Mouse (Mus musculus): ENCODE results near the gene Cox14.
A peak's percentile ranks its signal among the peaks of the same experiment; 100 is the strongest.
"Not testable (repeated sequence)": the region's sequence is repeated elsewhere in the genome, so short reads cannot be mapped to it uniquely, and the experiment has no call there.

The Cox14 gene

DNA sequence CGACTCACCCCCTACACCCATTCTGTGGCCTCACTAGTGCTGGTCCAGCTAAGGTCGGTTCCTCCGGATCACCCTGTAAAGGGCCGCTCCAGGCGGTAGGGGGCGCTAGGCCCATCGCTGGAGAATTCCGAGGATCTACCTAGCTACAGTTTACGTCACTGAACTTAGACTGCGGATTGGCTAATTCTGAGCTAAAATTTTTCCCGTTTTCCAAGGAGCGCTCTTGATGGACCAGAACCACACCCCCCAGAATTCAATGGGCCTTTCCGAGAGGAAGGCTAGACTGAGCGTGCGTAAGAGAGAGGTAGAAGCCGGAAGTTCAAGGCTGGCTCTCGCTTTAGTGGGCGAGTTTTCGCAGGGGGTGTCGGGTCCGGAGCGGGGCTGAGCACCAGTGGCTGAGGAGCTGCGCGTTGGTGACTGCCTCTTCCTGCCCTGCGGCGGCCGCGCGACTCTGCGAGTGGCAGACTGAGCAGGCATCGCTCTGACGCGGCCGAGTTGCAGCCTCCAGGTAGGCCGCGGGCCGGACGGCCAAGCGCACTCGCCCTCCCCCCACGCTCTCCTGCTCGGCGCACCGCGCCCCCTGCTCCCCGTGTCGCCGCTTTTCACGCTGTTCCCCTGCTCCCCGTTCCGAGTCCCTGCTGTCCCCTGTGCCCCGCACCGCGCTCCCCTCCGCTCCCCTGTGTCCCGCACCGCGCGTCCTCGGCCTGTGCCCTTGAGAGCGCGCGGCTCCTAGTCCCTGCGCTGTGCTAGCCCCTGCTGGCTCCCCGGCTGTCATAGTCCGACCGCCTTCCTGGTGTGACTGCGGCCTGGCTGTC is at the start of gene Cox14:
Gene Cox14, plus strand, starts transcription at position 278 of the 815 bp plus-strand sequence.
- DNase-seq (ENCODE audit: inconsistent age in 2 of 2, low spot score in 1 of 2) = peak; percentile 96 to 99

DNA sequence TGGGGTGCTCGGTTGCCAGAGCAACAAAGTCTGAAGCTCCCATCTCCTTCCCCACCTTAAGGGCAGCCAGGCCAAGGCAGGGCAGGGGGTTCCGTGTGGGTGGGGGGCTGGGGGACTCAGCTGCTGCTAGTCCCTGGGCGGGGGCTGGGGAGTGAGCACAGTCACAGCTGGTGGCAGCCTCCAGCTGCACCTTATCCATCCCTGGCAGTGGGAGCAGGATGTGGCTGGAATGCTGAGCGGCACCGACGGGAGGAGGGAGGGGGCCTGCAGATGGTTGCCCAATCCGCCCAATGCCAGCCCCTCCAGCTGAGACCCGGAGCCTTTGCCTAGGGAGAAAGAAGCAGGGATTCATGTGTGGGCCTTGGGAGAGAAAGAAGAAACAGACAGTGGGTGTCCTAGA is 48.3 kb upstream of the Cox14 start:
- DNase-seq (ENCODE audit: inconsistent age in 2 of 2, low spot score in 1 of 2) = no peak

DNA sequence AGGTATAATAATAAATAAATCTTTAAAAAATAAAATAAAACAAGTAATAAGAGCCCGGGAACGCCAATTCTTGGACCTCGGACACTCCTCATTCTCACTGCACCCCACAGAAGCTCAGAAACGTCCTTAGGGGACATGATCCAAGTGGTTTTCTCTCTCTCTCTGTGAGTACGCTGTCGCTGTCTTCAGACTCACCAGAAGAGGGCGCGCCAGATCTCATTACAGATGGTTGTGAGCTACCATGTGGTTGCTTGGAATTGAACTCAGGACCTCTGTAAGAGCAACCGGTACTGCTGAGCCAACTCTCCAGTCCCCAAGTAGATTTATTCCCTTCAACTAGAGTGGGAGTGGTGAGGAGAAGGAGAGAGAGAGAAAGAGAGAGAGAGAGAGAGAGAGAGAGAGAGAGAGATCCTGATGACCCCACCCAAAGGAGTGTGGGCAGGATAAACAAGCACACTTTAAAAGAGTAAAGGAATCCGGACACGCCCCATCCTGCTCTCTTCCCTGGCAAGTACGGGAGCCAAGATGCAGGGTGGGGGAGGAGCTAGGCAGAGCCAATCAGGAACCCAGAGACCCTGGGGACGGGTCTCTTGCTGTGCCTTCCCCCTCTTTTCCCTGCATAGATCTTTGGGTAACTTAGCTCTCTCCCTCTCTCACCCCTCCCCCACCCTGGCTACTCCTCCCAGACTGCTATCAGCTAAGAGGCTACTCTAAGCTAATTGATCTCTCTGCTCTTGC is 47.2 kb upstream of the Cox14 start:
- DNase-seq (ENCODE audit: inconsistent age in 2 of 2, low spot score in 1 of 2) = peak in 1 of 2 experiments; percentile 73

DNA sequence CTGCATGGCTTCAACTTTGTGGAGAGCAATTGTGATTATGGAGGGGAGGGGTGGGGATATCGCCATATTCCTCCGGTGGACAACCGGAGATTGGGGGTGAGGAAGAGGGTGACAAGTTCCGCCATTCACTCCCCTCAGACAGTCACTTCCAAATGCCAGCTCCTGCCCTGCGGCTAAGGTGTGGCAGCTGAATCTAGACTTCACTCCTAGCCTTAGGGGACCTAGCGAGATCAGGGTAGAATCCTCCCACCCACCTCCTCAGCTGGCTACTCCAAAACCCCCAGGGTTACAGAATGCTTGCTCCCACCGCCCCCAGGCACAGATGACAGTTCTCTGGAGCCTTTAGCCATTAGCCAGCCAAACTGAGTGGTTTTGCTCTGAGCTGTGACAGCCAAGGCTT is 46.4 kb upstream of the Cox14 start:
- no peak for DNase-seq (ENCODE audit: inconsistent age in 2 of 2, low spot score in 1 of 2)

DNA sequence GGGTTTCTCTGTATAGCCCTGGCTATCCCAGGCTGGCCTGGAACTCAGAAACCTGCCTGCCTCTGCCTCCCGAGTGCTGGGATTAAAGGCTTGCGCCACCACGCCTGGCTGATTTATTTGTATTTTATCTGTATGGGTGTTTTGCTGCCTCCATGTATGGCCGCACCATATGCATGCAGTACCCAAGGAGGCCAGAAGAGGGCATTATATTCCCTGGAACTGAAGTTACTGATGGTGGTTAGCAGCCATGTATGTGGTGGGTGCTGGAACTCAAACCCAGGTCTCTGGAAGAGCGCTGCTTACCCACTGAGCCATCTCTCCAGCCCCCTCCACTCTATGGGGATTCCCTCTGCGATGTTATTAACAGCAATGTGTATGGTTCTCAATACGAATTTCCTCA is 42.5 kb upstream of the Cox14 start:
- DNase-seq (ENCODE audit: inconsistent age in 2 of 2, low spot score in 1 of 2) = peak in 1 of 2 experiments; percentile 54

DNA sequence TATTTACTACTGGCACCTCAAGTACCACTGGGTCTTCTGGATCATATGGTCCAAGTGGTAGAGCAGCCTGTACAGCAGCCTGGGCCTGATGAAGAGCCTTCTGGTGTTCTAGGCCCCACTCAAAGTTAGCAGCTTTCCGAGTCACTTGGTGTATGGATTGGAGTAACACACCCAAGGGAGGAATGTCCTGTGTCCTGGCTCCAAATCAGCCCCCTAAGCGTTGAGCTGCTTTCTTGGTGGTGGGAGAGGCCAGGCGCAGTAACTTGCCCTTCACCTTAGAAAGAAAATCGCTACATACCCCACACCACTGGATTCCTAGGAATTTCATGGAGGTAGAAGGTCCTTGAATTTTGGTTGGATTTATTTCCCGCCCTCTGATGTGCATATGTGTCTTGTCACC is 41.3 kb upstream of the Cox14 start:
- no peak for DNase-seq (ENCODE audit: inconsistent age in 2 of 2, low spot score in 1 of 2)

DNA sequence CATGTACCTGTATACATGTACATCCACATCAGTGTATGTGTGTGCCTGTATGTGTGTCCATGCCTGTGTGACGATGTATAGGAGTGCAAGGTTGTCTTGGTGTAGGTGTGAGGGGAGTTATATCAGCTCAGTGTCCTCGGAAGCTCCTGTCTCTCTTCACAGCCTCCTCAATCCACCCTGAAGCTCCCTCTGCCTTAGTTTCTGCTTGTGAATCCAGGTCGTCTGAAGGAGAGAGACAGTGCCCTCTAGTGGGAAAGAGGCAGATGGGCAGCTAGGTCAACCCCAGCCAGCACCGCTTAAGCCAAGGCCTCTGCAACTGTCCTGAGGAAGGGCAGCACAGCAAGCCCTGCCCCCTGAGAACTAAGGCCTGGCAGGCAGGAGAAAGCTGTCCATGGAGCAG is 36.7 kb upstream of the Cox14 start:
- peak; percentile 59 to 88 for DNase-seq (ENCODE audit: inconsistent age in 2 of 2, low spot score in 1 of 2)

DNA sequence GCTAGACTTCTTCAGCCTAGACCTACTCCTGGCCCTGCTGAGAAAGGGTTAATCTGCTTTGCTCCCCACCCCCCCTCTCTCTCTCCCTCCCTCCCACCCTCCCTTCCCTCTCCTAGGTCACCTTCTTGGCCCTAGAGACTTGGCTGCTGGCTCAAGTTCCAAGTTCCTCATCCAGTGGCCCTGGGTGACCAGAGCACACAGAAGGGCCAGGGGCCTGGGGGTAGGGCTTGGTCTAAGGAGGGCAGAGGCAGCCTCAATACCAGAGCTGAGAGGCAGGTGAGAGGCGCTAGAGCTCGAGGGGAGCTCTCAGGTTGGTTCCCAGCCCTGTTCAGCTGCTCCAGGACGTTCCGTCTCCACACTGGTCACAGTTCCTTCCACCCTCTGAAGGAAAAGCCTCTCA is 34.5 kb upstream of the Cox14 start:
- no peak for DNase-seq (ENCODE audit: inconsistent age in 2 of 2, low spot score in 1 of 2)

DNA sequence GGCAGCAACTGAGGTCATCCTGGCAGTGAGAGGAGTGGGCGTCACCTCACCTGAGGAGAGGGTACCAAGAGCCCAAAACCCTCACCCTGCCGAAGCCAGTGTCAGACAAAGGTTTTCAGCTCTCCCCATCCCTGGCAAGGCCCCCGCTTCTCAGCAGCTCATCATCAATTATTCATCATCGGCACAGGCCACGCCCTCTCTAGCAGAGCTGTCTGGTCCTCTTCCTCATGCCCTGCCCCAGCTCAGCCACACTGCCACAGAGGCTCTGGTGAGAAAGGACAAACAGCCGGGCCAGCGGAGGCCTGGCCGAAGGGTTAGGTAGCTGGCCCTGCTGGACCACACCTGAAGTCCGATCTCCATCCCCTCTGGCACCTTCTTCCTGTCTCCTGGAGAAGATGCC is 33.4 kb upstream of the Cox14 start:
- DNase-seq (ENCODE audit: inconsistent age in 2 of 2, low spot score in 1 of 2) = no peak

DNA sequence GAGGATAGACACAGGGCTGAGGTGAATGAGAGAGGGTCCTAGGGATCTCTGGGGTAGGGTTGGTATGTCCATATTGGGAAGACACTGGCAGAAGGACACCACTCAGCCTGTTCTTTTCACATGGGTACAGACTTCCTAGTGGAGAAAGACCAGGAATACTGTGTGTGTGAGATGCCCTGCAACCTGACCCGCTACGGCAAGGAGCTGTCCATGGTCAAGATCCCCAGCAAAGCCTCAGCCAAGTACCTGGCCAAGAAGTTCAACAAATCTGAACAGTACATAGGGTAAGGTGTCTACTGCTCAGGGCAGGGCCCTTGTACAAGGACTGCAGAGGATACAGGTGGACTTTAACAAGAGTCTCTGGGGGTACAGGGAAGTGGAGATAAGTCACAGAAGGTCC is 28.1 kb upstream of the Cox14 start:
- no peak for DNase-seq (ENCODE audit: inconsistent age in 2 of 2, low spot score in 1 of 2)

DNA sequence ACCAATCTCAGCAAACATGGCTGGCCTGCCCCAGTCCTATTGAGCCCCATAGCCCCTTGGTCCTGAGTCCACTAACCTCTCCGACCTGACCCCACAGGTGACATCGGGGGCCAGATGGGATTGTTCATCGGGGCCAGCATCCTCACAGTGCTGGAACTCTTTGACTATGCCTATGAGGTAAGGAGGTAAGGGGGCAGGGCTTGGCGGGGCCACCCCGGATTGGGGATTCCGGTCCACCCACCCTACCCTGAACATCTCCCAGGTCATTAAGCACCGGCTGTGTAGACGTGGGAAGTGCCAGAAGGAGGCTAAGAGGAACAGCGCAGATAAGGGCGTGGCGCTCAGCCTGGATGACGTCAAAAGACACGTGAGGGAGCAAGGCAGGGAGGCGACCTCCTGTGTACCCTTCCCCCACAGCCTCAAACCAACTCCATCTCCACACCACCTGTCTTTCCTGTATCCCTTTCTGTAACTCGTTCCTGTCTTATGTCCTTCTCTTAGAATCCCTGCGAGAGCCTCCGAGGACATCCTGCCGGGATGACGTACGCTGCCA is 26.8 kb upstream of the Cox14 start:
- peak; percentile 52 to 71 for DNase-seq (ENCODE audit: inconsistent age in 2 of 2, low spot score in 1 of 2)

DNA sequence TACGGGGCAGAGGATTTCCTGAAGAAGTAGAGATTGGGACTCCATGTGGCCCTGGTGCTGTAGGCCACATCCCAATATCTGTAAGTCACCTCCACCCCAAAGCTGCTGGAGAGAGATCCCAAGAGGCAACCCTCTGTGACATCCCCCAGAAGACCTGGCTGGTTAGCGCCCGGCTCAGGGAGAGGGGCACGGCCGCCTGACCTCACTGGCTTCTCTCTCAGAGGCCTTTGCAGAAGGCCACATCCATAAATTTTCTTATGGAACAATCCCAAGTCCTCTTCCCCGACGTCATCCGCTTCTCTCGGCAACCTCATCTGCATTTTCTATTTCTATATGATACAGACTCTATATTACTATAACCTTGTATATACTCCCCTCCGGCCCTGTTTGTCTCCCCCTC is 25.7 kb upstream of the Cox14 start:
- DNase-seq (ENCODE audit: inconsistent age in 2 of 2, low spot score in 1 of 2) = peak in 1 of 2 experiments; percentile 71

DNA sequence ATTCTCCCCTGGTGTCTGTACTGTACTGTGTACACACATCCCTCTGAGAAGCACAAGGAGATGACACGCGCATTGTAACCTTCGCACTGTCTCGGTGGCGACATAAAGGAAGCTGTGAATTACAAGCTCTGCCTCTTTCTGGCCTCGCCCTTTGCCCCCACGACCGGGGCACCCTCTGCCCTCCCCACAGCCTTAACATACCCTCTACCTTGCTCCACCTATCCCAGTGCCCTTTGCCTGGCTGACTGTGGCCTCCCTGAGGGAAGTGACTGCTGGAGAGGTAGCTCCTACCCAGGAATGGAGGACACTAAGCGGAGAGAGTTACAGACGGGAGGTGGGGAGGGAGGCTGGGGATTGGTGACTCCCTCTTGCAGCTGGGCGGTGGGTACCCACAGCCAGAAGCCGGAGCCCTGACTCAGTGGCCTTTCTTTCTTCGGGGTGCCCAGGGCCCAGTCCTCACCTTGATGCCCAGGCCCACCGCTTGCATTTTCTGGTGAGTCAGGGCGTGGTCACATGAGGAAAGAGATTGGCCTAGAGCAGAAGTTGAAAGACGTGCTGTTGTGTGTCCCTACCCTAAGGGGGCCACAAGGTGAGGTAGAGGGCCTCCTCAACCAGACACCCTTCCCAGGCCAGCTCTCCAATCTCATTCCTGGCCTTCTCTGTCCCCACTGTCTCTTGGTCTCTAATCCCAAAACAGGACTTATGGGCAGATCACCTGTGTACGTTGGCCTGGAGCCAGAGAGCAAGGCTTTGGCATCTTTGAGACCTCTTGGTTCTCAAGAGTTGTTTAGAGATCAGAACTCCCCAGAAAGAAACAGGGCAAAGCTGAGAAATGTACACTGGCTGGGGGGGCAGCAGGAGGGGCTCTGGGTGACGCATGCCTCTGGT is 25.0 kb upstream of the Cox14 start:
- peak; percentile 45 to 74 for DNase-seq (ENCODE audit: inconsistent age in 2 of 2, low spot score in 1 of 2)

DNA sequence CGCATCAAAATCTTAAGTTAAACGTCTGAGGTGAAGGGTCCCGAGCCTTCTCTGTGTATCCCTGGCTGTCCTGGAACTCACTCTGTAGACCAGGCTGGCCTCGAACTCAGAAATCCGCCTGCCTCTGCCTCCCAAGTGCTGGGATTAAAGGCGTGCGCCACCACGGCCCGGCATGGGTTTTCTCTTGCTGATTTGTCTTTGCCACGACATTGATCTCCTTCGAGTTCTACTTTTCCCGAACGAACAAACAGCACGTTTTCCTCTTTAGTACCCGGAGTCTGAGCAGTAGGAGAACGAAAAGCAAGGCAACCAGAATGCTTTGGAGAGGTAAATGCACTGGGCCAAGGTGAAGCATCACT is 23.8 kb upstream of the Cox14 start:
- not testable (repeated sequence) for DNase-seq (ENCODE audit: inconsistent age in 2 of 2, low spot score in 1 of 2)

DNA sequence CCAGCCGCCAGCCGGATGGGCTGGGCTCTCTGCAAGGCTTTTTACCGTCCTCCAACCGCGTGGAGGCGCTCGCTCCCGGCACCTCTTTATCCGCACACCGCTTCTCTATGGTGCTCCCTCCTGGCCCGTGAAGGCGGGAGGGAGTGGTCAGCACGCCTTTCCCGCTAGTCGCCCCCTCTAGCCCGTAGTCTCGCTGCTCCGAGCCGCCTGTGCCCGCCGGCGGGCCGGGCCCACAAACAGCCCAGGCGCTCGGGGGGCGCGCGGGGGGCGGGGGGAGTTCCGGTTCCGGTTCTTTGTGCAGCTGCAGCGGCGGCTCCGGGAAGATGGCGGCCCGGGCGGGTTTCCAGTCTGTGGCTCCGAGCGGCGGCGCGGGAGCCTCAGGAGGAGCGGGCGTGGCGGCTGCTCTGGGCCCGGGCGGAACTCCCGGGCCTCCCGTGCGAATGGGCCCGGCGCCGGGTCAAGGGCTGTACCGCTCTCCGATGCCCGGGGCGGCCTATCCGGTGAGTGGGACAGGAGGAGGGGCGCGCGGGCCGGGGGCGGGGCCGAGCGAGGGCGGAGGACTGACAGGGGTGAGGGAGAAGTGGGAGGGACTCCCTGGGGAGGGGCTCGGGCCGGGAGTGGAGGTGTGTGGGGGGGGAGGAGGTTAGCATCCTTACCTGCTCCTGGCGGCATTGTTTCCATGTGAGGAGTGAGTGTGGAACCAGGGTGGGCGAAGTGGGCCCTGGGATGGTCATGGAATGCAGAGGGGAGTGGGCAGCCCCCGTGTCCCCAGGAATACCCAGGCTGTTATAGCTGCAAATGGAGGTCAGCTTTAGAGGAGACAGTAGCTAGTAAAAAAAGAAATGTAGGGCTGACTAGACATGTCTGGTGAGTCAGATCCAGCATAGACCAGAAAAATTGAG is 23.2 kb upstream of the Cox14 start, which contains the start of gene Smarcd1:
Gene Smarcd1, plus strand, starts transcription at position 131 of the 902 bp plus-strand sequence.
- DNase-seq (ENCODE audit: inconsistent age in 2 of 2, low spot score in 1 of 2) = peak; percentile 94 to 98

DNA sequence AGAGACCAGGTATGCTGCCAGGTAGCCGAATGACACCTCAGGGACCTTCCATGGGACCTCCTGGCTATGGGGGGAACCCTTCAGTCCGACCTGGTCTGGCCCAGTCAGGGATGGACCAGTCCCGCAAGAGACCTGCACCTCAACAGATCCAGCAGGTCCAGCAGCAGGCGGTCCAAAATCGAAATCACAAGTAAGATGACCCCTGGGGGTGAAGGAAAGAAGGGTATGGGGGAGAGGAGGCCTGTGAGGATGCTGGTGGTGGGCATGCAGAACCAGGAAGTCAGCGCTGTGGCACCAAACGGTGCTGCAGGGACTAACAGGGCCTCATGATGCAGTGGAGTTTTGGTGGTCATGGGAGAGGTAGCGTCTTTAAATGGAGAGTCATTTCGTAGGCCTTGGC is 22.3 kb upstream of the Cox14 start:
- peak; percentile 51 to 77 for DNase-seq (ENCODE audit: inconsistent age in 2 of 2, low spot score in 1 of 2)

DNA sequence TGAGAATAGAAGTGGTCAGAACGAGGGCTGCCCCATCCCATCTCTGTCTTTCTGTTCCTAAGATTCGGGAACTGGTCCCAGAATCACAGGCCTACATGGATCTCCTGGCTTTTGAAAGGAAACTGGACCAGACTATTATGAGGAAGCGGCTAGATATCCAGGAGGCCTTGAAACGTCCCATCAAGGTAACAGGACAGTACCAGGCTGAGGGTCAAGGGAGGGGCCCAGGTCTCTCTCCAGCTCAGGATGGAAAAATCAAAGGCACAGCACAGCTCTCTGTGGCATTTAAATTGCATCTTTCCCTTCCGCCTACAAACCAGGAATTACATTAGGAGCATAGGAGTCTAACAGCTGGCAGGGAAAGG is 21.8 kb upstream of the Cox14 start:
- DNase-seq (ENCODE audit: inconsistent age in 2 of 2, low spot score in 1 of 2) = peak; percentile 52 to 85

DNA sequence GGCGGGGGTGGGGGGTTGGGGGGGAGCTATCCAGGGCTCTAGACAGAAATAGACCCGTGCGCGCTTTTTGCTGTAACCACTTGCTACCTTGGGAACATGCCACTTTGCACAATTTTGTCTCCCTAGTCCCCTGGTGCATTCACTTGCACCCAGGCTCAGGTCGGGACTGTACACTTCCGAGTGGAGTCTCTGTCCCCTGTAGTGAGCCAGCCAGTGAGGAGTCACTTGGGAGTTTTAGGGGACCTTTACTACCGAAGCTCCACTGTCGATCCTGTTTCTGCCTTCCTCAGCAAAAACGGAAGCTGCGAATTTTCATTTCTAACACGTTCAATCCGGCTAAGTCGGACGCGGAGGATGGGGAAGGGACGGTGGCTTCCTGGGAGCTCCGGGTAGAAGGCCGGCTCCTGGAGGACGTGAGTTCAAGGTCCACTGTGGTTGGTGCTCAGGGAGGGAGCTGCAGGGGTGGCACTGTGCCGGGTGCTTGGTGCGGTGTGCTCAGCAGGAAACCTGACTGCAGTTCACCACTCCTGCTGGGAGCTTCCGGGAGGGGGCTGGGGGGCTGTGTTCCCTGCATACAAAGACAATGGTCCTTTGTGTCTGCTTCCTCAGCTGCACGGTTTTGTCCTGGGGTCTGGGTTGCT is 21.3 kb upstream of the Cox14 start:
- DNase-seq (ENCODE audit: inconsistent age in 2 of 2, low spot score in 1 of 2) = peak; percentile 80 to 90

DNA sequence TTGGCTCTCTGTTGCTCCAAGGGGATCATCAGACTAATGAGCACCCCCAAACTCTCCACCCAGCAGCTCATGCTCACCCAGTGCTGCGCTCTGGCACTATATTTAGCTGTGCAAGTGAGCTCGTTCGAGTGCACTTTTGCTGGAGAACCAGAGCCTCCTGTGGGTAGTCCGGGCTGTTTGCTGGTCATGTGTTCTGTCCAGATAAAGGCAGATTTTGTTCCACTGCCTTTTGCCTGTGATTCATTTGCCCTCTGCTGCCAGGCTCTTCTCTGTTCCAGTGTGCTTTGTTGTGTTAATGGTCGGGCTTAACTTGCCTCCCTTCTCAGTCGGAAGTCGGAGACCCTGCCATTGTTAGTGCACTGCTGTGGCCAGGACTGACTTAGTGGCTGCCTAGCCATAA is 20.5 kb upstream of the Cox14 start:
- peak; percentile 80 to 84 for DNase-seq (ENCODE audit: inconsistent age in 2 of 2, low spot score in 1 of 2)

All from adrenal gland, adult (tissue).